Mouse (Mus musculus): ENCODE measurements around the gene Slc5a7.

Gene Slc5a7

DNA sequence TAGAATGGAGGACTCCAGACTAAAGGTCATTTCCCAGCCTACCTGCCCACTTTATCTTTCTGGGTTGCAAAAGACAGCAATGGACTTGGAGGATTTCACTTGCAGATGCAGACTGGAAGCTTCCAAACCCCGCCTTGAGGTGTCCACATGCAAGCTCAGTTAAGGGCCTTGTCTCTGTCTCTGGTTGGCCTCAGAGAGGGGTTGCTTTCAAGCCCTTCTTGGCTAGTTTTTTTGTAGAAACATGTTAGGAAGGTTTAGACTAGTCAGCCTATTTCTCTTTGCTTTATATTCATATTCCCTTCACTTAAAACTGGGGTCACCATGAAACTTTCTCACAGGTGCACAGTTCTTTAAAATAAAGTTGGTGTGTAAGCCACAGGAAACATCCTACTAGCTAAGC lies at the start of gene Slc5a7:
Gene Slc5a7, minus strand, starts transcription at position 101 of the 400 bp plus-strand sequence.
- no peak for DNase-seq (ENCODE audit: low spot score in 2 of 2)

GRCm38 (mm10) chr17:54347672-54348071 lies 48.8 kb upstream of the Slc5a7 start:
- DNase-seq (ENCODE audit: low spot score in 2 of 2): no peak

- DNase-seq (ENCODE audit: low spot score in 2 of 2): peak in 1 of 2 experiments; percentile 18
Observed at GRCm38 (mm10) chr17:54343395-54343794, 44.6 kb upstream of the Slc5a7 start.

- peak in 1 of 2 experiments; percentile 1 for DNase-seq (ENCODE audit: low spot score in 2 of 2)
Observed at GRCm38 (mm10) chr17:54298232-54298924, 456 bp downstream of the Slc5a7 start.

DNA sequence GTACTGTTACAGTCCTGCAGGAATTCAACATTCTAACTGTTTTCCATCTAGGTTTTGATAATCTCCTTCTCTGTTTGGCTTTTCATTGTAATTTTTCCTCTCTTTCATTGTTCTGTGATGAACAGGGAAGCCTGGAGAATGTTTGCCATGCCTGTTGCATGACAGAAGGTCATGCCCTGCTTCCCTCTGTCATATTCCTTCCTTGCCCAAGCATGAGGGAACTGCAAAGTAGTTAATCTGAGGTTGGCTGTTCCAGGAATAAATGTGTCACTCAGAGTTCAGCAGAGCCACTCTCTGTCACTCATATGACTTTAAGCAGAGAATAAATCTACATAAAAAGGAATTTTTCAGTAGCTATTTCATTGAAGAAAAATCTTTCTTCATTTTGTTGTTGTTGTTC lies 48.1 kb downstream of the Slc5a7 start:
- no peak for DNase-seq (ENCODE audit: low spot score in 2 of 2)

DNA sequence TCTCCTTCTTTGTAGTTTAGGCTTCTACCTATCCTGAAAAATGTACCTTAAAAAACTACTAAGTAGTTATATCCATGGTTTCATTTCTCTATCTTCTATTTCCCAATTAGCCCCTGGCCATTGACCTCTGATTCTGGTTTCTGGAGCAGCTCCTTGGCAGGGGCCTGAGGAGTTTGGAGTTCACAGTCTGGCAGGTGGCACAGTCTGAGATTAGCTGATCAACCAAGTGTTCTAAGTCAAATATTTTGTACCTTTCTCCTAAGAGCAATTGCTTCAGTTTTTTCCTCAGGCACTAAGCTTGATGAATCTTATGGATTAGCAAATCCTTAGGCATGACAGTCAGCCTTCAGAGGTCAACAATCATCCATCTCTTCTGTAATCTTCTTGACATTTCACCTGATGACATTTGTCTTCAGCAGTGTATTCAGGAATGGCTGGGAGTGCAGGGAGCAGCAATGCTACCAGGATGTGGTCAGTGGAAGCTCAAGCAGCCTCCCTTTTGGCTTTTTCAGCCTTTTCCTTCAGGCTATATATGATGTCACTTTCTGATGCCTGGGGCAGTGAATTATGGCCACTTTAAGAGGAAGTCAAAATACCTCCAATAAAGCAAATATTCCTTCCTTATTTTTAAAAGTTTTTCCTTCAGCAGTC lies 55.1 kb downstream of the Slc5a7 start:
- no peak for DNase-seq (ENCODE audit: low spot score in 2 of 2)

GRCm38 (mm10) chr17:54239435-54239834 lies 59.4 kb downstream of the Slc5a7 start:
- no peak for DNase-seq (ENCODE audit: low spot score in 2 of 2)
